Comparison of ENCODE assay signal across 17 mouse cellular contexts in the genomic region with DNA sequence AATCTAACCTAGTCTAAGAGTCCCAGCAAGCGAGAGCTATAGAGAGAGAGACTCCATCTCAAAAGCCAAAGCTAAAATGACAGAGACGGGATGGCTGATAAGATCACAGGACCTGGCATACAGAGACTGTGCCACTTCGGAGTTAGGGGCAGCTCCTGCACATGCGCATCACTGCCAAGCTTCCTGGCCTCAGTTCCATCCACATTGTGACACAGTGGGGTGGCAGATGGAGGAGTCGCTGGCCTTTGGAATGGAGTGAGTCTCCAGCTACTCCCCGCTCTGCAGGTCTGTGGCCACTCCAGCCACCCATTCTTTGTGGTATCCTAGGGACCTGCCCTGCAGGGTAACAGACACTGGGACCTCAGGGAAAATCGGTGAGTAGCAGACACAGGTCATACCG. TPM values are rescaled to one million over a fixed set of nuclear protein-coding genes. Genes with fewer than 3 reads are reported as not detected.
DNase-seq lines count a peak whose midpoint lies in the region; ATAC-seq lines count a peak whose summit lies in the region.
"Had no signal": no experiment of that assay in that cellular context is flagged by ENCODE, and none has a peak within 500 bp of the region (broad histone marks: within the 10 kb centered on the region; RNA-seq: fewer than 3 reads in every experiment).

Igfals (plus strand) TSS at position 222 of the 400 bp plus-strand sequence.

- no peak within 1 kb of the TSS for H3K27ac ChIP-seq in hindbrain, embryonic 13.5 days
- no peak within 1 kb of the TSS for H3K27ac ChIP-seq in hindbrain, embryonic 11.5 days (ENCODE audit: low read depth, low read length)
- H3K27ac ChIP-seq in forebrain, embryonic 12.5 days: no peak within 1 kb of the TSS
- H3K27ac ChIP-seq: embryonic facial prominence, embryonic 12.5 days; hindbrain, embryonic 12.5 days; kidney, postnatal 0 days; midbrain, embryonic 12.5 days; stomach, postnatal 0 days had no signal

- H3K9ac ChIP-seq in hindbrain, embryonic 13.5 days: peak within 1 kb of the TSS; percentile 35; the same call in 1 of the 2 replicates
- no peak within 1 kb of the TSS for H3K9ac ChIP-seq in hindbrain, embryonic 11.5 days (ENCODE audit: low read depth, low read length)
- no peak within 1 kb of the TSS for H3K9ac ChIP-seq in forebrain, embryonic 12.5 days
- H3K9ac ChIP-seq: embryonic facial prominence, embryonic 12.5 days; hindbrain, embryonic 12.5 days; midbrain, embryonic 12.5 days had no signal

- no peak within 1 kb of the TSS for H3K4me3 ChIP-seq in hindbrain, embryonic 13.5 days
- H3K4me3 ChIP-seq in hindbrain, embryonic 11.5 days (ENCODE audit: low read depth, low read length): no peak within 1 kb of the TSS
- H3K4me3 ChIP-seq in forebrain, embryonic 12.5 days (replicated peaks): no peak within 1 kb of the TSS
- H3K4me3 ChIP-seq: embryonic facial prominence, embryonic 12.5 days; hindbrain, embryonic 12.5 days; midbrain, embryonic 12.5 days had no signal

- no peak within 1 kb of the TSS for H3K4me2 ChIP-seq in hindbrain, embryonic 13.5 days
- no peak within 1 kb of the TSS for H3K4me2 ChIP-seq in hindbrain, embryonic 11.5 days (replicated peaks; ENCODE audit: low read depth, low read length)
- H3K4me2 ChIP-seq in forebrain, embryonic 12.5 days: no peak within 1 kb of the TSS
- H3K4me2 ChIP-seq: embryonic facial prominence, embryonic 12.5 days; hindbrain, embryonic 12.5 days; midbrain, embryonic 12.5 days had no signal

- H3K36me3 ChIP-seq in hindbrain, embryonic 13.5 days: peaks cover 51% of the 10 kb centered on the region
- no peaks in the 10 kb centered on the region for H3K36me3 ChIP-seq in hindbrain, embryonic 11.5 days (ENCODE audit: control insufficient read depth, insufficient read depth, low read length)
- peaks cover 18% of the 10 kb centered on the region for H3K36me3 ChIP-seq in forebrain, embryonic 12.5 days (replicated peaks)

- 87% methylated on average over 8 of the region's 8 CpGs for WGBS in hindbrain, embryonic 13.5 days
- WGBS in hindbrain, embryonic 11.5 days: 89% methylated on average over 8 of the region's 8 CpGs
- WGBS in forebrain, embryonic 12.5 days: 89% methylated on average over 8 of the region's 8 CpGs

- no peaks in the 10 kb centered on the region for H3K9me3 ChIP-seq in hindbrain, embryonic 13.5 days
- no peaks in the 10 kb centered on the region for H3K9me3 ChIP-seq in hindbrain, embryonic 11.5 days (ENCODE audit: control insufficient read depth, low read length)
- no peaks in the 10 kb centered on the region for H3K9me3 ChIP-seq in forebrain, embryonic 12.5 days
- H3K9me3 ChIP-seq: embryonic facial prominence, embryonic 12.5 days; hindbrain, embryonic 12.5 days; midbrain, embryonic 12.5 days had no signal

- 0 out of 2 replicates have a peak, but pooled peaks cover 3% of the 10 kb centered on the region for H3K27me3 ChIP-seq in hindbrain, embryonic 13.5 days
- no peaks in the 10 kb centered on the region for H3K27me3 ChIP-seq in hindbrain, embryonic 11.5 days (ENCODE audit: control insufficient read depth, insufficient read depth, low read length)
- no peaks in the 10 kb centered on the region for H3K27me3 ChIP-seq in forebrain, embryonic 12.5 days
- H3K27me3 ChIP-seq: embryonic facial prominence, embryonic 12.5 days; hindbrain, embryonic 12.5 days; midbrain, embryonic 12.5 days had no signal

- peak; percentile 66; the same call in 1 of the 2 replicates for ATAC-seq in cerebellum, adult (ENCODE audit: insufficient number of reproducible peaks, low FRiP score, low TSS enrichment)
- ATAC-seq in hindbrain, embryonic 13.5 days (ENCODE audit: low FRiP score): no peak
- no peak for ATAC-seq in hindbrain, embryonic 11.5 days (ENCODE audit: low FRiP score)
- no peak for ATAC-seq in forebrain, embryonic 12.5 days (ENCODE audit: low FRiP score)

- H3K4me1 ChIP-seq in hindbrain, embryonic 13.5 days (replicated peaks): no peaks in the 10 kb centered on the region
- H3K4me1 ChIP-seq in hindbrain, embryonic 11.5 days (replicated peaks; ENCODE audit: control insufficient read depth, insufficient read depth, low read length): no peaks in the 10 kb centered on the region
- no peaks in the 10 kb centered on the region for H3K4me1 ChIP-seq in forebrain, embryonic 12.5 days
- H3K4me1 ChIP-seq: embryonic facial prominence, embryonic 12.5 days; hindbrain, embryonic 12.5 days; midbrain, embryonic 12.5 days had no signal

- DNase-seq in cerebellum, postnatal 4 days (ENCODE audit: low spot score in 2 of 2): no peak
- DNase-seq in hindbrain, embryonic 11.5 days (ENCODE audit: low spot score): no peak
- peak; percentile 84 for DNase-seq in cerebellum, adult 11 months
- peak; percentile 90 to 91 for DNase-seq in cerebellum, postnatal 14 days
- no peak for DNase-seq in right cerebral cortex, postnatal 10 days (ENCODE audit: low spot score in 2 of 2)
- DNase-seq: heart, adult 11 months; right cerebral cortex, postnatal 25 days; thymus, postnatal 14 days had no signal

RNA-seq across cellular contexts. Expression of gene Igfals, which starts in this region (rescaled TPM):
- polyA plus RNA-seq in hindbrain, embryonic 13.5 days (2015; fragmentation: Nextera tagmentation; extraction: Ambion mirVana): 0.17 and 0.25 TPM in 2 replicates
- polyA plus RNA-seq in hindbrain, embryonic 11.5 days (2014; fragmentation: Nextera tagmentation; extraction: Ambion mirVana): 0.12 and 0.40 TPM in 2 replicates
- 0.20 TPM in 1 of 2 replicates, not detected in the other for polyA plus RNA-seq in forebrain, embryonic 12.5 days (2016; fragmentation: Nextera tagmentation; extraction: Ambion mirVana)
- polyA plus RNA-seq: neural tube, embryonic 14.5 days had no signal

Comparison
In these comparisons a context has a peak if more than half of its experiments do, and no peak if none do; other contexts are left out.
1. DNase-seq: peak in cerebellum, adult 11 months (single experiment) and cerebellum, postnatal 14 days (2 of 2); none in cerebellum, postnatal 4 days (0 of 2), hindbrain, embryonic 11.5 days (single experiment) and right cerebral cortex, postnatal 10 days (0 of 2).